Mouse (Mus musculus): ENCODE measurements at regions not wholly inside any gene's neighbourhood (a gene's known extent, or its start where the extent isn't known, plus 50 kb on each side); places are given as distances from the start of the nearest gene placed in this dataset.

- TF ChIP-seq POLR2A (IDR thresholded peaks at IDR 0.05; ENCODE audit: control insufficient read depth, low read depth, low read length) (no peak), CTCF (IDR thresholded peaks at IDR 0.05; ENCODE audit: control insufficient read depth, insufficient read depth, insufficient replicate concordance, low read depth, low read length) (no peak)
Observed at GRCm38 (mm10) chr3:136444598-136444997, 118.7 kb upstream of the Bank1 start.
